Mouse (Mus musculus): ENCODE data around the gene Tnxb. TPM values are rescaled to one million over a fixed set of nuclear protein-coding genes. Genes with fewer than 3 reads are reported as not detected.
A peak's percentile ranks its signal among the peaks of the same experiment; 100 is the strongest.

The Tnxb gene
- polyA plus RNA-seq, 1 experiment: not detected

- H3K27ac ChIP-seq (ENCODE audit: insufficient read depth, low read depth, low read length): peak within 1 kb of the TSS; percentile 96
- no peak for TF ChIP-seq POLR2A (IDR thresholded peaks at IDR 0.05; ENCODE audit: borderline replicate concordance, low read depth, low read length)
- no peak for TF ChIP-seq CTCF (IDR thresholded peaks at IDR 0.05; ENCODE audit: low read depth, low read length)
- peak within 1 kb of the TSS; percentile 69 for H3K4me3 ChIP-seq (ENCODE audit: insufficient read depth, low read length)
- peaks cover 34% of the 10 kb centered on the region for H3K4me1 ChIP-seq (ENCODE audit: control insufficient read depth, insufficient read depth, low read length)
Observed at GRCm38 (mm10) chr17:34629221-34629751, 41.0 kb upstream of the Tnxb start, which contains the start of gene Prrt1. Gene Prrt1 (plus strand): TSS chr17:34629533.

DNA sequence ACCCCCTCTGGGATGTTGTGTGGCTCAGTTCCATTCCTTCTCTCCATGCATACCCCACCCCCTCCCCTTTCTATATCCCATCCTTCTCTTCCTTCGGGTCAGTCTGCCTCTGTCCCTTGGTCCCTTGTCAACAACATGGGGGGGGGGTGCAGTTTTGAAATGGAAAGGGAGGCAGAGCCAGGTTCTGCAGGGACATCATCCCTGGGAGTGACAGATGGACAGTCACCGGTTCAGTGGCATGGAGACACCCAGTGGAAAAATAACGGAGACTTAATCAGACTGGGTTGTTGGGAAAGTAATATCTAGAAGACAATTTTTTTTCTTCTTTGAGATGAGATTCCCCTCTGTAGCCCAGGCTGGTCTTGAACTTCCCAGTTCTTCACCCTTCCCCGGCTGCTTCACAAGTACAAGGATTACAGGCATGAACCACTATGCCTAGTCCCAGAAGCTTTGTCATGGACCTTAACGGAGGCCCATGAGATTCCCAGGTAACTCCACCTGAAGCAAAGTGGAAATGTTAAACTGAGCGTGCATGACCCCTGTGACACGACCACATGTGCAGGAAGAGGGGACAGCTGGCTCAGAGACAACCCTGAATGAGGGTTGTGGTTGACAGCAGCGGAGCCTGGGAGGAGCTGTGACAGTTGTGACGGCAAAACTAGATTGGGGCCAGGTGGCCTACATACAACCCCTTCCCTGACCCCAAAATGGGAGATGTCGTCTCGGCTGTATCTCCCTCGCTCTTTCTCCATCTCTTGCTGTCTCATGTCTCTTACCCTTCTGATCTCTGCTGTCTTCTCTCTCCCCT lies 40.3 kb upstream of the Tnxb start:
- TF ChIP-seq POLR2A (IDR thresholded peaks at IDR 0.05; ENCODE audit: borderline replicate concordance, low read depth, low read length) (no peak), CTCF (IDR thresholded peaks at IDR 0.05; ENCODE audit: low read depth, low read length) (no peak)
- Histone ChIP-seq H3K4me1 (ENCODE audit: control insufficient read depth, insufficient read depth, low read length) (peaks cover 38% of the 10 kb centered on the region), H3K27ac (ENCODE audit: insufficient read depth, low read depth, low read length) (no peak overlapping the region), H3K4me3 (ENCODE audit: insufficient read depth, low read length) (no peak overlapping the region)

DNA sequence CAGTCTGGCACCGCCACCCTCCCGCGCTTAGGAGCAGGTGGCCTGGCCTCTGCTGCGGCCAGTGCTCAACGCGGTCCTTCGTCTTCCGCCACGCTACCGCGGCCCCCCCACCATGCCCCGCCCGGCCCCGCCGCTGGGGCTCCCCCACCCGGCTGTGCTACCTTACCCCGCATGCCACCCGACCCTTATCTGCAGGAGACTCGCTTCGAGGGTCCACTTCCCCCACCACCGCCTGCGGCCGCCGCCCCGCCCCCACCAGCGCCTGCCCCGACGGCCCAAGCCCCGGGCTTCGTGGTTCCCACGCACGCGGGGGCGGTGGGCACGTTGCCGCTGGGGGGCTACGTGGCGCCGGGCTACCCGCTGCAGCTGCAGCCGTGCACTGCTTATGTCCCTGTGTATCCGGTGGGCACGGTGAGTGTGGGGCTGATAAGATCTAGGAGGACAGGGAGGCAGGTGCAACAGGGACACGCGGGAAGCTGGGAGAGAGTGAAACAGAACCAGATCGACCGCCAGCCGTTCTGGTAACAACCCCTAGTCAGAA lies 39.5 kb upstream of the Tnxb start:
- H3K4me3 ChIP-seq (ENCODE audit: insufficient read depth, low read length): no peak overlapping the region
- H3K4me1 ChIP-seq (ENCODE audit: control insufficient read depth, insufficient read depth, low read length): peaks cover 47% of the 10 kb centered on the region
- TF ChIP-seq CTCF (IDR thresholded peaks at IDR 0.05; ENCODE audit: low read depth, low read length) (no peak), POLR2A (IDR thresholded peaks at IDR 0.05; ENCODE audit: borderline replicate concordance, low read depth, low read length) (no peak)
- no peak overlapping the region for H3K27ac ChIP-seq (ENCODE audit: insufficient read depth, low read depth, low read length)

- Histone ChIP-seq H3K27ac (ENCODE audit: insufficient read depth, low read depth, low read length) (peak overlapping the region; percentile 99; the same call in 1 of the 2 replicates), H3K4me3 (ENCODE audit: insufficient read depth, low read length) (peak overlapping the region; percentile 77), H3K4me1 (ENCODE audit: control insufficient read depth, insufficient read depth, low read length) (peaks cover 51% of the 10 kb centered on the region)
- TF ChIP-seq CTCF (IDR thresholded peaks at IDR 0.05; ENCODE audit: low read depth, low read length) (no peak), POLR2A (IDR thresholded peaks at IDR 0.05; ENCODE audit: borderline replicate concordance, low read depth, low read length) (no peak)
Observed at GRCm38 (mm10) chr17:34631647-34632046, 38.7 kb upstream of the Tnxb start.

DNA sequence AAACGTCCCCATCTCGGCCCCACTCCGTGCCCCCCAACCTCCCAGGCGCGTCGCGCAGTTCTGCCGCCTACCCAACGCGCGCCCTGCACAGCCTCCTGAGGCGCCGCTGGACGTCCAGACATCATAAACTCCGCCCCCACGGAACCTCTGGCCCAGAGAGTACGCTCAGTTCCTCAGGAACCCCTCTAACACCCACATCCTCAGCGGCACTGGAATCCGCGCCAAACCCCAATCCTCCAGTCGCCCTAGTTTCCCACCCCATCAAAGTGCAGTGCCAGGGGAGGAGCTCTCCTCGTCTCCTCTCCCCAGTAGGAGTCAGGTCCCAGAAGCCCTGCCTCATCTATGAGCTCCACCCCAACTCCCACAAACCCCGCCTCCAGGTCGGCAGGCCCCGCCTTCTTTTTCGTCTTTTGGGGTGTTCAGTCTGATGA lies 38.1 kb upstream of the Tnxb start:
- peak overlapping the region; percentile 77 for H3K4me3 ChIP-seq (ENCODE audit: insufficient read depth, low read length)
- peaks cover 53% of the 10 kb centered on the region for H3K4me1 ChIP-seq (ENCODE audit: control insufficient read depth, insufficient read depth, low read length)
- H3K27ac ChIP-seq (ENCODE audit: insufficient read depth, low read depth, low read length): peak overlapping the region; percentile 99
- TF ChIP-seq POLR2A (IDR thresholded peaks at IDR 0.05; ENCODE audit: borderline replicate concordance, low read depth, low read length): no peak
- no peak for TF ChIP-seq CTCF (IDR thresholded peaks at IDR 0.05; ENCODE audit: low read depth, low read length)

DNA sequence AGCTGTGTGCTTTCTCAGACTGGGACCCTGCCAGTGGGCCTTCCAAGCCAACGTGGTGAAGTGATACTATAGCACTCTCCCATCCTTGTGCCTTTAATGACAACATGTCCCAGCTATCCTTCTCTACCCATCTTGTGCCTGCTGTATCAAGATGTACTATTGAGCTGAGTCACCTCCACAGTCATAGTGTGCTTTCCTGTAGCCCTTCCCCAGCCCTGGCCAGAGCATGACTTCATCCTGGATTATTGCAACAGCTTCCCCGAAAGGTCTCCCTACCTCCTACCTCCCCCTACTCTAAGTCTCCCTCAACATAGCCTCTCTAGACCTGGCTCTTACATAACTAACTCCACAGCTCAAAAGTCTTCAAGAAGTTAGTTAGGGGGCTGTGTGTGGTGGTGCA lies 34.7 kb upstream of the Tnxb start:
- Histone ChIP-seq H3K4me1 (ENCODE audit: control insufficient read depth, insufficient read depth, low read length) (peaks cover 72% of the 10 kb centered on the region), H3K27ac (ENCODE audit: insufficient read depth, low read depth, low read length) (no peak overlapping the region), H3K4me3 (ENCODE audit: insufficient read depth, low read length) (no peak overlapping the region)
- TF ChIP-seq CTCF (IDR thresholded peaks at IDR 0.05; ENCODE audit: low read depth, low read length) (no peak), POLR2A (IDR thresholded peaks at IDR 0.05; ENCODE audit: borderline replicate concordance, low read depth, low read length) (no peak)

- H3K27ac ChIP-seq (ENCODE audit: insufficient read depth, low read depth, low read length): peak overlapping the region; percentile 18; the same call in 1 of the 2 replicates
- H3K4me3 ChIP-seq (ENCODE audit: insufficient read depth, low read length): no peak overlapping the region
- TF ChIP-seq CTCF (IDR thresholded peaks at IDR 0.05; ENCODE audit: low read depth, low read length) (no peak), POLR2A (IDR thresholded peaks at IDR 0.05; ENCODE audit: borderline replicate concordance, low read depth, low read length) (no peak)
- peaks cover 77% of the 10 kb centered on the region for H3K4me1 ChIP-seq (ENCODE audit: control insufficient read depth, insufficient read depth, low read length)
Observed at GRCm38 (mm10) chr17:34637459-34637858, 32.9 kb upstream of the Tnxb start.

GRCm38 (mm10) chr17:34639461-34640255 lies 30.7 kb upstream of the Tnxb start:
- Histone ChIP-seq H3K27ac (ENCODE audit: insufficient read depth, low read depth, low read length) (peak overlapping the region; percentile 92), H3K4me3 (ENCODE audit: insufficient read depth, low read length) (peak overlapping the region; percentile 13), H3K4me1 (ENCODE audit: control insufficient read depth, insufficient read depth, low read length) (peaks cover 81% of the 10 kb centered on the region)
- TF ChIP-seq POLR2A (IDR thresholded peaks at IDR 0.05; ENCODE audit: borderline replicate concordance, low read depth, low read length): no peak
- TF ChIP-seq CTCF (IDR thresholded peaks at IDR 0.05; ENCODE audit: low read depth, low read length): no peak

GRCm38 (mm10) chr17:34640778-34641601 lies 29.3 kb upstream of the Tnxb start:
- Histone ChIP-seq H3K4me1 (ENCODE audit: control insufficient read depth, insufficient read depth, low read length) (peaks cover 74% of the 10 kb centered on the region), H3K4me3 (ENCODE audit: insufficient read depth, low read length) (no peak overlapping the region), H3K27ac (ENCODE audit: insufficient read depth, low read depth, low read length) (peak overlapping the region; percentile 92)
- TF ChIP-seq POLR2A (IDR thresholded peaks at IDR 0.05; ENCODE audit: borderline replicate concordance, low read depth, low read length): no peak
- no peak for TF ChIP-seq CTCF (IDR thresholded peaks at IDR 0.05; ENCODE audit: low read depth, low read length)
